ENCODE assay signal across 14 mouse cellular contexts in the genomic region with DNA sequence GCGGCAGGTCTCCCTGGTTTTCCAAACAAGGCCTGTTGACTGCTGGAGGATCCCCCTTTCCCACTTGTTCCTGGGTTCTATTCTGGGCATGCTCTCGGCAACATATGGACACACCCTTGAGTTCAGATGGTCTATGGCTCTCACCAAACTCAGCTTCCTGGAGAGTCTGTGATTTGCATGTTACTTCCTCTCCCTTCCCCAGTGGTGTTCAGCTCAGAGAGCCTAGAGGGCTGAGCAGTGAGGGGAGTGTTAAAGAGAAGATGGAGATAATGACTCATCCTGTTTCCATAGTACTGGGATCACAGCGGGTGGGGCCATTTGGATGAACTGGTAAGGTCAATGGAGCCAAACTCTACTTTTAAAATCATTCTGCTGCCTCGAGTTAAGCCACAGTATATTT.
DNase-seq lines count a peak whose midpoint lies in the region; ATAC-seq lines count a peak whose summit lies in the region.
"Had no signal": no experiment of that assay in that cellular context is flagged by ENCODE, and none has a peak within 500 bp of the region (broad histone marks: within the 10 kb centered on the region; RNA-seq: fewer than 3 reads in every experiment).

No protein-coding gene starts in this region.

- peaks cover 46% of the 10 kb centered on the region for H3K4me1 ChIP-seq in limb, embryonic 15.5 days

- no peak for ATAC-seq in limb, embryonic 15.5 days (ENCODE audit: insufficient number of reproducible peaks, low FRiP score, low TSS enrichment, low read depth)
- no peak for ATAC-seq in frontal cortex, adult (ENCODE audit: low TSS enrichment)
- ATAC-seq: forebrain, postnatal 0 days had no signal

- H3K9ac ChIP-seq in limb, embryonic 15.5 days = no peak overlapping the region
- H3K9ac ChIP-seq: forebrain, postnatal 0 days; neural tube, embryonic 15.5 days had no signal

- peak overlapping the region; percentile 13; the same call in 1 of the 2 replicates for H3K27ac ChIP-seq in limb, embryonic 15.5 days
- H3K27ac ChIP-seq: neural tube, embryonic 15.5 days had no signal

- no peaks in the 10 kb centered on the region for H3K9me3 ChIP-seq in limb, embryonic 15.5 days
- H3K9me3 ChIP-seq: neural tube, embryonic 15.5 days had no signal

- no peaks in the 10 kb centered on the region; the same call in 1 of the 2 replicates for H3K36me3 ChIP-seq in limb, embryonic 15.5 days
- H3K36me3 ChIP-seq: neural tube, embryonic 15.5 days had no signal

- H3K27me3 ChIP-seq in limb, embryonic 15.5 days = no peaks in the 10 kb centered on the region

- DNase-seq in 3T3-L1 (ENCODE audit: low read depth, low spot score) (peak; percentile 50), 416B (ENCODE audit: low read depth) (peak; percentile 4), ZHBTc4 (ENCODE audit: low read depth, low spot score) (peak; percentile 43)
- no peak for DNase-seq in embryo, embryonic 10 days (ENCODE audit: low spot score)
- no peak for DNase-seq in cerebellum, adult 11-12 months
- DNase-seq: adrenal gland, postnatal 14 days; cerebellum, adult 9-11 months; forebrain, postnatal 0 days; gastrocnemius, postnatal 10 days; heart, postnatal 36 days; liver had no signal

- no peak overlapping the region for H3K4me3 ChIP-seq in limb, embryonic 15.5 days
- H3K4me3 ChIP-seq: neural tube, embryonic 15.5 days had no signal

- H3K4me2 ChIP-seq in limb, embryonic 15.5 days = no peak overlapping the region
- H3K4me2 ChIP-seq: neural tube, embryonic 15.5 days had no signal

- WGBS in limb, embryonic 15.5 days = 51% methylated on average over 4 of the region's 4 CpGs

Comparison
In these comparisons a context has a peak if more than half of its experiments do, and no peak if none do; other contexts are left out.
1. DNase-seq: peak in 3T3-L1 (single experiment), 416B (single experiment) and ZHBTc4 (single experiment); none in embryo, embryonic 10 days (single experiment) and cerebellum, adult 11-12 months (single experiment).